28 mouse cellular contexts compared by ENCODE assay signal in the genomic region with DNA sequence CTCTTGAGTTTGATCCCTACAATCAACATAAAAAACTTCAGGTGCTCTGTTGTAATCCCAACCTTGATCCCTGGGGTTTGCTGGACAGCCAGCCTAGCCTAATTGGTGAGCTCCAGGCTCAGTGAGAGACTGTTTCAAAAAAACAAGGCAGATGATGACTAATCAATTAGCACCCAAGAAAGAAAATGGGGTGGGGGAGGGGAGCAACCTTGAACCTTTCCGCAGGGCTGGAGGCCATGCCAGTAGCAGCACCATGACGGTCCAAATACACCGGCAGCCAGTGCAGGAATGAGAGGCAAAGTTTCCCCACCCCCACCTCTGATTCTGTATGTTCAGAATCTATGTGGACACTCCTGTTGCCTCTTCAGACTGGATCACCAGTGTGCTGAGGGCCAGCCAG. TPM values are rescaled to one million over a fixed set of nuclear protein-coding genes. Genes with fewer than 3 reads are reported as not detected.
DNase-seq lines count a peak whose midpoint lies in the region; ATAC-seq and TF ChIP-seq lines count a peak whose summit lies in the region.
"Had no signal": no experiment of that assay in that cellular context is flagged by ENCODE, and none has a peak within 500 bp of the region (broad histone marks: within the 10 kb centered on the region; RNA-seq: fewer than 3 reads in every experiment).

No protein-coding gene starts in this region.

- no peak overlapping the region for H3K4me3 ChIP-seq in embryonic facial prominence, embryonic 12.5 days
- no peak overlapping the region for H3K4me3 ChIP-seq in embryonic facial prominence, embryonic 10.5 days
- no peak overlapping the region for H3K4me3 ChIP-seq in liver, adult 2 months (ENCODE audit: insufficient read depth, low read depth, low read length)
- no peak overlapping the region for H3K4me3 ChIP-seq in liver, embryonic 12.5 days
- H3K4me3 ChIP-seq in forebrain, postnatal 0 days (ENCODE audit: low read depth, low read length): no peak overlapping the region
- H3K4me3 ChIP-seq: heart, embryonic 10.5 days; hindbrain, embryonic 12.5 days; hindbrain, embryonic 15.5 days had no signal

- TF ChIP-seq POLR2A in liver, adult 2 months (IDR thresholded peaks at IDR 0.05; ENCODE audit: extremely low read depth, insufficient read depth, low read length): no peak

- 88% methylated on average over 3 of the region's 3 CpGs for WGBS in embryonic facial prominence, embryonic 12.5 days
- 78% methylated on average over 3 of the region's 3 CpGs for WGBS in embryonic facial prominence, embryonic 10.5 days
- 34% methylated on average over 3 of the region's 3 CpGs for WGBS in liver, adult 2 months
- WGBS in liver, embryonic 12.5 days (ENCODE audit: insufficient replicate concordance): 55% methylated on average over 3 of the region's 3 CpGs
- WGBS in forebrain, postnatal 0 days: 64% methylated on average over 3 of the region's 3 CpGs

- no peak overlapping the region for H3K4me2 ChIP-seq in embryonic facial prominence, embryonic 12.5 days (replicated peaks)
- no peak overlapping the region for H3K4me2 ChIP-seq in liver, embryonic 12.5 days
- H3K4me2 ChIP-seq in forebrain, postnatal 0 days (ENCODE audit: low read depth): no peak overlapping the region
- H3K4me2 ChIP-seq: hindbrain, embryonic 12.5 days; hindbrain, embryonic 15.5 days had no signal

- H3K79me2 ChIP-seq in liver, adult 2 months (ENCODE audit: control insufficient read depth, insufficient read depth, low read length): no peaks in the 10 kb centered on the region

- no peak for TF ChIP-seq CTCF in liver, adult 2 months (IDR thresholded peaks at IDR 0.05; ENCODE audit: low read depth, low read length)
- TF ChIP-seq CTCF in forebrain, postnatal 0 days (IDR thresholded peaks at IDR 0.05; ENCODE audit: low read depth): no peak

- 0 out of 2 replicates have a peak, but pooled peaks cover 3% of the 10 kb centered on the region for H3K4me1 ChIP-seq in embryonic facial prominence, embryonic 12.5 days
- peaks cover 24% of the 10 kb centered on the region for H3K4me1 ChIP-seq in embryonic facial prominence, embryonic 10.5 days
- peaks cover 30% of the 10 kb centered on the region for H3K4me1 ChIP-seq in liver, adult 2 months (ENCODE audit: control insufficient read depth, insufficient read depth, low read length)
- peaks cover 29% of the 10 kb centered on the region; the same call in 1 of the 2 replicates for H3K4me1 ChIP-seq in liver, embryonic 12.5 days
- no peaks in the 10 kb centered on the region for H3K4me1 ChIP-seq in forebrain, postnatal 0 days (ENCODE audit: insufficient read depth)
- H3K4me1 ChIP-seq: hindbrain, embryonic 15.5 days had no signal

- no peaks in the 10 kb centered on the region for H3K9me3 ChIP-seq in embryonic facial prominence, embryonic 12.5 days
- peaks cover 2% of the 10 kb centered on the region; the same call in 1 of the 2 replicates for H3K9me3 ChIP-seq in embryonic facial prominence, embryonic 10.5 days
- no peaks in the 10 kb centered on the region for H3K9me3 ChIP-seq in liver, embryonic 12.5 days (replicated peaks)
- H3K9me3 ChIP-seq in forebrain, postnatal 0 days (ENCODE audit: low read length): no peaks in the 10 kb centered on the region
- H3K9me3 ChIP-seq: hindbrain, embryonic 15.5 days had no signal

- no peaks in the 10 kb centered on the region for H3K27me3 ChIP-seq in embryonic facial prominence, embryonic 12.5 days
- no peaks in the 10 kb centered on the region for H3K27me3 ChIP-seq in embryonic facial prominence, embryonic 10.5 days (replicated peaks; ENCODE audit: low read depth, poor library complexity, severe bottlenecking)
- H3K27me3 ChIP-seq in liver, adult 2 months (ENCODE audit: control insufficient read depth, insufficient read depth, low read length): no peaks in the 10 kb centered on the region
- H3K27me3 ChIP-seq in liver, embryonic 12.5 days (replicated peaks): no peaks in the 10 kb centered on the region
- no peaks in the 10 kb centered on the region for H3K27me3 ChIP-seq in forebrain, postnatal 0 days (ENCODE audit: insufficient read depth, low read length)
- H3K27me3 ChIP-seq: hindbrain, embryonic 12.5 days; hindbrain, embryonic 15.5 days had no signal

- no peaks in the 10 kb centered on the region for H3K36me3 ChIP-seq in embryonic facial prominence, embryonic 12.5 days
- no peaks in the 10 kb centered on the region for H3K36me3 ChIP-seq in embryonic facial prominence, embryonic 10.5 days (replicated peaks)
- no peaks in the 10 kb centered on the region for H3K36me3 ChIP-seq in liver, adult 2 months (ENCODE audit: control insufficient read depth, insufficient read depth, low read length)
- no peaks in the 10 kb centered on the region for H3K36me3 ChIP-seq in liver, embryonic 12.5 days
- H3K36me3 ChIP-seq in forebrain, postnatal 0 days (ENCODE audit: insufficient read depth): no peaks in the 10 kb centered on the region
- H3K36me3 ChIP-seq: heart, embryonic 10.5 days; hindbrain, embryonic 12.5 days; hindbrain, embryonic 15.5 days had no signal

- no peak for DNase-seq in embryonic facial prominence, embryonic 10.5 days (ENCODE audit: low spot score)
- DNase-seq in liver, adult 2 months (ENCODE audit: extremely low read depth, low read depth, low spot score): peak; percentile 86
- DNase-seq in MN1 (ENCODE audit: low spot score): peak; percentile 72
- peak; percentile 39 for DNase-seq in R1 (ENCODE audit: low read depth, low spot score)
- DNase-seq in forebrain, postnatal 0 days: no peak
- no peak for DNase-seq in right cerebral cortex, adult 18-20 months
- DNase-seq: adrenal gland, adult 8-10 months; adrenal gland, postnatal 25 days; cerebellum, adult 18-20 months; cerebellum, adult 9-10 months; cerebellum, postnatal 14 days; gastrocnemius, postnatal 25 days; heart, adult 18-20 months; kidney, adult 8-10 months had no signal

- H3K9ac ChIP-seq in embryonic facial prominence, embryonic 12.5 days: no peak overlapping the region
- no peak overlapping the region for H3K9ac ChIP-seq in liver, adult 2 months (ENCODE audit: low read depth, low read length)
- no peak overlapping the region for H3K9ac ChIP-seq in liver, embryonic 12.5 days
- H3K9ac ChIP-seq in forebrain, postnatal 0 days: no peak overlapping the region
- H3K9ac ChIP-seq: hindbrain, embryonic 12.5 days; hindbrain, embryonic 15.5 days had no signal

- 0 out of 2 replicates have a peak, but pooled peaks have one; percentile 19 for ATAC-seq in embryonic facial prominence, embryonic 12.5 days (ENCODE audit: insufficient number of reproducible peaks, insufficient read depth, low FRiP score, low TSS enrichment)
- no peak for ATAC-seq in liver, embryonic 12.5 days
- ATAC-seq in forebrain, postnatal 0 days: no peak
- ATAC-seq: activated CD4-positive, CD25-positive, alpha-beta regulatory T cell, adult 4 months; forebrain, embryonic 14.5 days; intestine, postnatal 0 days had no signal

- no peak overlapping the region for H3K27ac ChIP-seq in embryonic facial prominence, embryonic 12.5 days
- H3K27ac ChIP-seq in embryonic facial prominence, embryonic 10.5 days (replicated peaks): no peak overlapping the region
- H3K27ac ChIP-seq in liver, adult 2 months (replicated peaks; ENCODE audit: insufficient read depth, low read depth, low read length): peak overlapping the region; percentile 20
- no peak overlapping the region for H3K27ac ChIP-seq in liver, embryonic 12.5 days
- no peak overlapping the region for H3K27ac ChIP-seq in forebrain, postnatal 0 days (ENCODE audit: low read depth, low read length)
- H3K27ac ChIP-seq: heart, embryonic 10.5 days; hindbrain, embryonic 12.5 days; hindbrain, embryonic 15.5 days had no signal

RNA-seq across cellular contexts. Expression of a gene that starts 16.3 kb away (rescaled TPM):
- not detected in 2 replicates for polyA plus RNA-seq in embryonic facial prominence, embryonic 12.5 days (2016; fragmentation: Nextera tagmentation; extraction: Ambion mirVana)
- not detected in 2 replicates for polyA plus RNA-seq in embryonic facial prominence, embryonic 10.5 days (2016; fragmentation: Nextera tagmentation; extraction: Ambion mirVana)
- not detected in 2 replicates for total RNA-seq in liver, adult 2 months (2014; rRNA removed)
- 0.16 TPM in 1 of 2 replicates, not detected in the other for polyA plus RNA-seq in liver, adult 2 months (2012; rRNA removed)
- polyA plus RNA-seq in liver, embryonic 12.5 days (2016; fragmentation: Nextera tagmentation; extraction: Ambion mirVana): 0.13 TPM in 1 of 2 replicates, not detected in the other
- total RNA-seq in forebrain, postnatal 0 days (2014; rRNA removed): 1.5 TPM in 1 of 2 replicates, not detected in the other
- polyA plus RNA-seq in forebrain, postnatal 0 days (2015; fragmentation: Nextera tagmentation; extraction: Ambion mirVana): not detected in 2 replicates
- total RNA-seq: gastrocnemius, adult 18-20 months; gastrocnemius, postnatal 25 days; MEL had no signal
- polyA plus RNA-seq: brain, embryonic 14.5 days; forebrain, embryonic 11.5 days; forebrain, embryonic 14.5 days; heart, embryonic 10.5 days; heart, embryonic 14.5 days; heart, postnatal 0 days; hindbrain, embryonic 12.5 days; hindbrain, embryonic 15.5 days had no signal

RNA-seq across cellular contexts. Expression of a gene that starts 19.5 kb away (rescaled TPM):
- polyA plus RNA-seq in embryonic facial prominence, embryonic 12.5 days (2016; fragmentation: Nextera tagmentation; extraction: Ambion mirVana): 7.9 and 10.2 TPM in 2 replicates
- 5.6 and 7.0 TPM in 2 replicates for polyA plus RNA-seq in embryonic facial prominence, embryonic 10.5 days (2016; fragmentation: Nextera tagmentation; extraction: Ambion mirVana)
- 37.5 and 44.2 TPM in 2 replicates for total RNA-seq in liver, adult 2 months (2014; rRNA removed)
- 27.9 and 43.0 TPM in 2 replicates for polyA plus RNA-seq in liver, adult 2 months (2012; rRNA removed)
- 7.3 and 7.5 TPM in 2 replicates for polyA plus RNA-seq in liver, embryonic 12.5 days (2016; fragmentation: Nextera tagmentation; extraction: Ambion mirVana)
- 3.1 and 3.7 TPM in 2 replicates for total RNA-seq in forebrain, postnatal 0 days (2014; rRNA removed)
- 3.2 and 4.0 TPM in 2 replicates for polyA plus RNA-seq in forebrain, postnatal 0 days (2015; fragmentation: Nextera tagmentation; extraction: Ambion mirVana)

Comparison
In these comparisons a context has a peak if more than half of its experiments do, and no peak if none do; other contexts are left out.
1. DNase-seq: peak in liver, adult 2 months (single experiment), MN1 (single experiment) and R1 (single experiment); none in embryonic facial prominence, embryonic 10.5 days (single experiment), forebrain, postnatal 0 days (single experiment) and right cerebral cortex, adult 18-20 months (single experiment).